Mouse (Mus musculus) myocyte (in vitro differentiated cells): ENCODE results near the gene Gm35549.

ENCODE experiments used
- CEBPB ChIP-seq: IDR thresholded peaks from 2 replicates; pipeline ENCODE4 v1.6.1; 2011; ENCODE audit warnings: mild to moderate bottlenecking, moderate library complexity; ENCODE audit not compliant: poor library complexity, insufficient read depth, severe bottlenecking
- MYOG ChIP-seq, 3 experiments: IDR thresholded peaks; one replicate each; pipeline ENCODE4 v1.6.1; 2011; ENCODE audit warnings: control low read depth in 2 of 3, low read depth in 2 of 3, mild to moderate bottlenecking in 2 of 3; ENCODE audit not compliant: insufficient read length in 2 of 3, control insufficient read depth in 1 of 3, insufficient read depth in 1 of 3
- POLR2A ChIP-seq: IDR thresholded peaks from one replicate; pipeline ENCODE4 v1.6.1; 2011; ENCODE audit warnings: low read depth, mild to moderate bottlenecking, control low read depth, moderate library complexity; ENCODE audit not compliant: insufficient read length
- POLR2AphosphoS2 ChIP-seq: IDR thresholded peaks from one replicate; pipeline ENCODE4 v1.6.1; 2011; ENCODE audit warnings: low read depth, control low read depth; ENCODE audit not compliant: insufficient read length
- REST ChIP-seq: IDR thresholded peaks from one replicate; pipeline ENCODE4 v1.6.1; 2011; ENCODE audit warnings: mild to moderate bottlenecking, control low read depth, moderate library complexity; ENCODE audit not compliant: insufficient read depth, insufficient read length
- SRF ChIP-seq: IDR thresholded peaks from one replicate; pipeline ENCODE4 v1.6.1; 2011; ENCODE audit warnings: low read depth; ENCODE audit not compliant: control insufficient read depth, insufficient read length
- USF1 ChIP-seq: IDR thresholded peaks from one replicate; pipeline ENCODE4 v1.6.1; 2011; ENCODE audit warnings: low read depth, mild to moderate bottlenecking, control low read depth, moderate library complexity

GRCm38 (mm10) chr9:122786534-122786933 lies 57.3 kb downstream of the Gm35549 start:
- TF ChIP-seq SRF (no peak), MYOG (IDR thresholded peaks at IDR 0.05; ENCODE audit: control insufficient read depth in 1 of 3, insufficient read depth in 1 of 3, insufficient read length in 2 of 3, low read depth in 2 of 3) (no peak), POLR2A (no peak), USF1 (no peak), CEBPB (no peak), REST (no peak), POLR2AphosphoS2 (no peak)
